ENCODE assay signal across 11 mouse cellular contexts in the genomic region with DNA sequence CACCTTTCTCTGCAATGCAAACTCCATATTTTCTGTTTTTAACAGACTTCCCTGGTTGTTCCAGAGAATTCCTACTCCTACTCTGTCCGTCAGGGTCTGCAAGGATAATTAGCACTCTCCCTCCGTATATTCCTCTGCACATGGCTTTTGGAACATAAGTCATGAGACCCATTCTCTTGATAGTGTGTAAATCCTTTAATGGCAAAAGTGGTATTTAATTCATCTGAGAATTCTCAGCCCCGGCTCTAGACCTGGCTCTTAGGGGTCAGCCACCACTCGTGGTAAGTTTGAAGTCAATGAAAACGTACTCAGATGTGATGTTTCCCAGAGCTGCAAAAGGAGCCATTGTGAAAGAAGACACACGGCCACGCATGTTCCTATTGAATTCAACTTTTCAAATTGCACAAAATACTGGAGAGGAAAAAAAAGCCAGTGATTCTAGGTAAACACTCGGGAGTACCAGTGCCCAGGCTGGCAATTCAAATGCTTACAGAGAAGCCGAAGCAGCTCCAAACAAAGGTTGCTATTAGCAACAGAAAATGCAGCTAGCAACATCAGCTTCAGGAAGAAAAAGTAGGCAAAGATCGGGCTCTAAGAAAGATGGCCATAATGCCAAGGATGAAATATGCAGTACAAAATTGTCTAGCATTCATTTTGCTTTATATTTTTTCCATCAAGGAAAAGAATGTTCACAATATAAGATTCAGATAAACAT.
DNase-seq lines count a peak whose midpoint lies in the region; ATAC-seq and TF ChIP-seq lines count a peak whose summit lies in the region.
"Had no signal": no experiment of that assay in that cellular context is flagged by ENCODE, and none has a peak within 500 bp of the region (broad histone marks: within the 10 kb centered on the region; RNA-seq: fewer than 3 reads in every experiment).

No protein-coding gene starts in this region.

- H3K4me2 ChIP-seq in forebrain, embryonic 13.5 days: peak overlapping the region; percentile 51
- H3K4me2 ChIP-seq in midbrain, embryonic 11.5 days: peak overlapping the region; percentile 15
- H3K4me2 ChIP-seq: embryonic facial prominence, embryonic 13.5 days; stomach, embryonic 15.5 days had no signal

- H3K9ac ChIP-seq in forebrain, embryonic 13.5 days: peak overlapping the region; percentile 45
- H3K9ac ChIP-seq in midbrain, embryonic 11.5 days (ENCODE audit: low read length): no peak overlapping the region
- H3K9ac ChIP-seq: stomach, embryonic 15.5 days had no signal

- no peak for TF ChIP-seq CTCF in gastrocnemius, adult 2 months (IDR thresholded peaks at IDR 0.05)

- WGBS in forebrain, embryonic 13.5 days: 17% methylated on average over 10 of the region's 10 CpGs
- WGBS in midbrain, embryonic 11.5 days: 41% methylated on average over 10 of the region's 10 CpGs

- no peaks in the 10 kb centered on the region for H3K36me3 ChIP-seq in forebrain, embryonic 13.5 days (ENCODE audit: poor library complexity, severe bottlenecking)
- no peaks in the 10 kb centered on the region for H3K36me3 ChIP-seq in midbrain, embryonic 11.5 days (ENCODE audit: control insufficient read depth, insufficient read depth, low read length)
- H3K36me3 ChIP-seq: embryonic facial prominence, embryonic 13.5 days; stomach, embryonic 15.5 days had no signal

- no peak for DNase-seq in gastrocnemius, adult 2 months
- no peak for DNase-seq in gastrocnemius, adult 8-10 months (ENCODE audit: low spot score in 2 of 2)
- peak; percentile 75 for DNase-seq in 416B (ENCODE audit: low read depth)
- DNase-seq in midbrain, embryonic 11.5 days (ENCODE audit: low spot score, missing footprints): peak; percentile 90
- DNase-seq in adrenal gland, adult 8-10 months: no peak
- DNase-seq in spleen, postnatal 36 days (ENCODE audit: low spot score in 2 of 2): no peak
- DNase-seq in cerebellum, postnatal 10 days: no peak
- DNase-seq: kidney, adult 18-20 months had no signal

- ATAC-seq in forebrain, embryonic 13.5 days: peak; percentile 90
- ATAC-seq in midbrain, embryonic 11.5 days (ENCODE audit: low FRiP score): peak; percentile 84

- intact Hi-C loops in gastrocnemius, adult 2 months (cut with DNase I): no loop called here

- H3K4me1 ChIP-seq in forebrain, embryonic 13.5 days: peaks cover 11% of the 10 kb centered on the region
- H3K4me1 ChIP-seq in midbrain, embryonic 11.5 days (ENCODE audit: control insufficient read depth, insufficient read depth, low read length): peaks cover 2% of the 10 kb centered on the region; the same call in 1 of the 2 replicates
- H3K4me1 ChIP-seq: embryonic facial prominence, embryonic 13.5 days had no signal

- H3K27me3 ChIP-seq in forebrain, embryonic 13.5 days: no peaks in the 10 kb centered on the region
- no peaks in the 10 kb centered on the region for H3K27me3 ChIP-seq in midbrain, embryonic 11.5 days (ENCODE audit: control insufficient read depth, insufficient read depth, low read length)
- H3K27me3 ChIP-seq: embryonic facial prominence, embryonic 13.5 days; stomach, embryonic 15.5 days had no signal

- peak overlapping the region; percentile 55 for H3K4me3 ChIP-seq in gastrocnemius, adult 2 months
- H3K4me3 ChIP-seq in forebrain, embryonic 13.5 days: peak overlapping the region; percentile 26
- H3K4me3 ChIP-seq in midbrain, embryonic 11.5 days (ENCODE audit: low read depth, low read length): no peak overlapping the region
- H3K4me3 ChIP-seq: embryonic facial prominence, embryonic 13.5 days; stomach, embryonic 15.5 days had no signal

- H3K27ac ChIP-seq in gastrocnemius, adult 2 months: peak overlapping the region; percentile 13; the same call in 1 of the 2 replicates
- H3K27ac ChIP-seq in forebrain, embryonic 13.5 days: no peak overlapping the region
- H3K27ac ChIP-seq in midbrain, embryonic 11.5 days (ENCODE audit: low read depth, low read length): no peak overlapping the region
- H3K27ac ChIP-seq: embryonic facial prominence, embryonic 13.5 days; stomach, embryonic 15.5 days had no signal

- no peaks in the 10 kb centered on the region for H3K9me3 ChIP-seq in forebrain, embryonic 13.5 days (replicated peaks)
- H3K9me3 ChIP-seq in midbrain, embryonic 11.5 days (ENCODE audit: control insufficient read depth, low read length): no peaks in the 10 kb centered on the region
- H3K9me3 ChIP-seq: embryonic facial prominence, embryonic 13.5 days; stomach, embryonic 15.5 days had no signal

Comparison
In these comparisons a context has a peak if more than half of its experiments do, and no peak if none do; other contexts are left out.
1. DNase-seq: peak in 416B (single experiment) and midbrain, embryonic 11.5 days (single experiment); none in gastrocnemius, adult 2 months (single experiment), gastrocnemius, adult 8-10 months (0 of 2), adrenal gland, adult 8-10 months (single experiment), spleen, postnatal 36 days (0 of 2) and cerebellum, postnatal 10 days (0 of 2).